Mouse (Mus musculus) brain, embryonic 14.5 days (tissue): ENCODE data around the gene Prr36.

Experiments used
- CTCF ChIP-seq: fragments of 200-500 bp; IDR thresholded peaks from 2 replicates; pipeline ENCODE4 v1.5.1; 2012; ENCODE audit warnings: inconsistent platforms, mild to moderate bottlenecking, moderate library complexity, borderline replicate concordance; ENCODE audit not compliant: insufficient read depth, insufficient read length; ENCODE audit errors: extremely low read depth
- POLR2A ChIP-seq: fragments of 200-500 bp; IDR thresholded peaks from 2 replicates; pipeline ENCODE4 v1.6.1; 2012; ENCODE audit warnings: mild to moderate bottlenecking, inconsistent platforms, borderline replicate concordance; ENCODE audit not compliant: poor library complexity, insufficient read depth, insufficient read length, severe bottlenecking; ENCODE audit errors: extremely low read depth

DNA sequence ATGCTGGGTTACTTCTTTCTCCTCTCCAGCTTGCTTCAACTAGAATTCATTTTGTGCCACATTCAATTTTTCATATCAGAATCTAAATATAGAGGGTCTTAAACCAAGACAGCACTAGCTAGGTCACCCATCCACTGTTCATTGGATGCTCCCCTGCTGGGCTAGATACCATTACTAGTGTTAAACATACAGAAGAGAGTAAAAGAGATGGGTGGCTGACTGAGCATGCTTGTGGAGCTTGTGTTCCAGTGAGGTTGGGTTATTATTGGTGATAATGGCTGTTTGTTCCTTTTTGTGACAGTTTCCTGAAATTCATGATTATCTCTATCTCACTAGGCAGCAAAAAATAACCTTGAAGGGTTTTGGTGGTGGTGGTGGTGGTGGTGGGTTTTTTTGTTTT is 4.8 kb upstream of the Prr36 start:
- TF ChIP-seq CTCF (no peak), POLR2A (no peak)
